Comparison of ENCODE assay signal across 13 mouse cellular contexts in genomic region chr8:122984175-122984574, GRCm38 (mm10).
"Had no signal": no experiment of that assay in that cellular context is flagged by ENCODE, and none has a peak within 500 bp of the region (broad histone marks: within the 10 kb centered on the region; RNA-seq: fewer than 3 reads in every experiment).

No protein-coding gene starts in this region.

- H3K4me1 ChIP-seq: midbrain, embryonic 12.5 days; neural tube, embryonic 12.5 days had no signal

- ATAC-seq: liver, embryonic 12.5 days; liver, postnatal 0 days; lung, postnatal 0 days; midbrain, embryonic 15.5 days had no signal

- H3K9me3 ChIP-seq: liver, embryonic 12.5 days; lung, embryonic 15.5 days; megakaryocyte, embryonic 14.5 days; midbrain, embryonic 12.5 days; midbrain, embryonic 15.5 days; neural tube, embryonic 12.5 days had no signal

- DNase-seq: liver, postnatal 0 days; lung, adult 2 months; lung, postnatal 14 days; right cerebral cortex, postnatal 14 days had no signal

- H3K27ac ChIP-seq: liver, embryonic 12.5 days; liver, embryonic 14.5 days; lung, embryonic 15.5 days; macrophage; midbrain, embryonic 12.5 days; midbrain, embryonic 15.5 days; neural tube, embryonic 12.5 days had no signal

- H3K27me3 ChIP-seq: liver, embryonic 12.5 days; lung, embryonic 15.5 days; megakaryocyte, embryonic 14.5 days; midbrain, embryonic 12.5 days; midbrain, embryonic 15.5 days; neural tube, embryonic 12.5 days had no signal

- H3K4me2 ChIP-seq: liver, embryonic 12.5 days; lung, embryonic 15.5 days; midbrain, embryonic 12.5 days; midbrain, embryonic 15.5 days; neural tube, embryonic 12.5 days had no signal

- H3K36me3 ChIP-seq: liver, embryonic 12.5 days; lung, embryonic 15.5 days; midbrain, embryonic 12.5 days; midbrain, embryonic 15.5 days; neural tube, embryonic 12.5 days had no signal

- H3K4me3 ChIP-seq: liver, embryonic 12.5 days; lung, embryonic 15.5 days; megakaryocyte, embryonic 14.5 days; midbrain, embryonic 12.5 days; midbrain, embryonic 15.5 days; neural tube, embryonic 12.5 days had no signal

- H3K9ac ChIP-seq: liver, embryonic 12.5 days; liver, embryonic 14.5 days; liver, postnatal 0 days; lung, embryonic 15.5 days; midbrain, embryonic 12.5 days; midbrain, embryonic 15.5 days; neural tube, embryonic 12.5 days had no signal
